In the genomic region with DNA sequence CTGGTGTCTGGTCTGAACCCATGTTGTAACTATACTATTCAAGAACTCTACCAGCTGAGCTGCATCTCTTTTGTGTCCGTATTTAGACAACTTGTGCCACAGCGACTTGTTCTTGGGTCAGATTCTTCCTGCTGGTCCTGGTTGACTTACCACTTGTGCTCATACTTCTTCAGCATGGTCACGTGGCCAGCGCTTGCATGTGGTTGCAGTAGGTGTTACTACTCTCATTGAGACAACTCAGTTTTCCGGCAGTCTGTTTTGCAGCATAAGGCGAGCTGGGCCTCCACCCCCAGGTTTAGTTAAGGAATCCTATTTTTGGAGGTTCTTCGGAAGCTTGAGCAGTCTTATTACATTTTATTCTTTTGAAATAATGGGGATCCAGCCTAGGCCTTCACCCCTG, we compare ENCODE assay signal across 14 mouse cellular contexts. TPM values are rescaled to one million over a fixed set of nuclear protein-coding genes. Genes with fewer than 3 reads are reported as not detected.
DNase-seq lines count a peak whose midpoint lies in the region; ATAC-seq lines count a peak whose summit lies in the region.
"Had no signal": no experiment of that assay in that cellular context is flagged by ENCODE, and none has a peak within 500 bp of the region (broad histone marks: within the 10 kb centered on the region; RNA-seq: fewer than 3 reads in every experiment).

No protein-coding gene starts in this region.

- H3K9ac ChIP-seq in kidney, embryonic 15.5 days: no peak overlapping the region
- H3K9ac ChIP-seq: heart, embryonic 13.5 days; liver, embryonic 13.5 days had no signal

- H3K4me3 ChIP-seq in kidney, embryonic 15.5 days (replicated peaks): no peak overlapping the region
- H3K4me3 ChIP-seq: embryonic facial prominence, embryonic 10.5 days; heart, embryonic 13.5 days; liver, embryonic 13.5 days had no signal

- no peaks in the 10 kb centered on the region for H3K27me3 ChIP-seq in kidney, embryonic 15.5 days
- H3K27me3 ChIP-seq: heart, embryonic 13.5 days; liver, embryonic 13.5 days had no signal

- no peaks in the 10 kb centered on the region for H3K4me1 ChIP-seq in kidney, embryonic 15.5 days
- H3K4me1 ChIP-seq: embryonic facial prominence, embryonic 10.5 days; heart, embryonic 13.5 days; liver, embryonic 13.5 days had no signal

- 95% methylated on average over 7 of the region's 7 CpGs for WGBS in kidney, embryonic 15.5 days

- no peak overlapping the region for H3K27ac ChIP-seq in kidney, embryonic 15.5 days
- H3K27ac ChIP-seq: embryonic facial prominence, embryonic 10.5 days; heart, embryonic 13.5 days; liver, embryonic 13.5 days had no signal

- H3K36me3 ChIP-seq in kidney, embryonic 15.5 days: peaks cover 77% of the 10 kb centered on the region

- H3K9me3 ChIP-seq in kidney, embryonic 15.5 days (replicated peaks): no peaks in the 10 kb centered on the region
- H3K9me3 ChIP-seq: embryonic facial prominence, embryonic 10.5 days; heart, embryonic 13.5 days; liver, embryonic 13.5 days had no signal

- intact Hi-C loops in left cerebral cortex, postnatal 4 days (cut with DNase I): no loop called here

- ATAC-seq in granulocyte monocyte progenitor cell, adult 5-6 weeks (replicated peaks; ENCODE audit: poor library complexity, severe bottlenecking): no peak
- no peak for ATAC-seq in kidney, embryonic 15.5 days (replicated peaks; ENCODE audit: low FRiP score)
- ATAC-seq: intestine, embryonic 16.5 days had no signal

- no peak overlapping the region for H3K4me2 ChIP-seq in kidney, embryonic 15.5 days
- H3K4me2 ChIP-seq: heart, embryonic 13.5 days; liver, embryonic 13.5 days had no signal

- peak; percentile 37 for DNase-seq in left cerebral cortex, adult 11 months (ENCODE audit: low spot score)
- DNase-seq in left cerebral cortex, postnatal 4 days: no peak
- peak; percentile 39 for DNase-seq in ZHBTc4 (ENCODE audit: low read depth, low spot score)
- peak; percentile 78 for DNase-seq in layer of hippocampus, adult 9-11 months
- DNase-seq in right cerebral cortex, postnatal 14 days: peak; percentile 53
- no peak for DNase-seq in kidney, postnatal 25 days
- DNase-seq: gastrocnemius, postnatal 14 days; liver, embryonic 13.5 days; thymus, postnatal 36 days had no signal

RNA-seq across cellular contexts. Expression of a gene that starts 10.8 kb away (rescaled TPM):
- total RNA-seq in left cerebral cortex, postnatal 4 days (2021): 100 to 1,000 TPM; 192 to 198 TPM
- total RNA-seq in granulocyte monocyte progenitor cell, adult 5-6 weeks (2014; fragmentation: Nextera tagmentation): 54.4 and 78.4 TPM in 2 replicates
- 23.3 and 26.8 TPM in 2 replicates for total RNA-seq in granulocyte monocyte progenitor cell, adult 5-6 weeks (2017)
- 194 and 198 TPM in 2 replicates for polyA plus RNA-seq in kidney, embryonic 15.5 days (2015; fragmentation: Nextera tagmentation; extraction: Ambion mirVana)

RNA-seq across cellular contexts. Expression of a gene that starts 17.6 kb away (rescaled TPM):
- 10 to 100 TPM; 11.6 to 11.9 TPM for total RNA-seq in left cerebral cortex, postnatal 4 days (2021)
- total RNA-seq in granulocyte monocyte progenitor cell, adult 5-6 weeks (2014; fragmentation: Nextera tagmentation): not detected in 2 replicates
- not detected in 2 replicates for total RNA-seq in granulocyte monocyte progenitor cell, adult 5-6 weeks (2017)
- 21.1 and 21.5 TPM in 2 replicates for polyA plus RNA-seq in kidney, embryonic 15.5 days (2015; fragmentation: Nextera tagmentation; extraction: Ambion mirVana)

RNA-seq across cellular contexts. Expression of a gene that starts 40.8 kb away (rescaled TPM):
- total RNA-seq in left cerebral cortex, postnatal 4 days (2021): 1 to 10 TPM; 5.7 to 6.1 TPM
- total RNA-seq in granulocyte monocyte progenitor cell, adult 5-6 weeks (2014; fragmentation: Nextera tagmentation): 8.5 and 12.7 TPM in 2 replicates
- total RNA-seq in granulocyte monocyte progenitor cell, adult 5-6 weeks (2017): 5.7 and 6.1 TPM in 2 replicates
- polyA plus RNA-seq in kidney, embryonic 15.5 days (2015; fragmentation: Nextera tagmentation; extraction: Ambion mirVana): 11.2 and 12.1 TPM in 2 replicates

RNA-seq across cellular contexts. Expression of a gene that starts 41.1 kb away (rescaled TPM):
- total RNA-seq in left cerebral cortex, postnatal 4 days (2021): 1 to 10 TPM in 1 of 2 experiments, under 1 TPM in 1; 0.89 to 1.0 TPM
- total RNA-seq in granulocyte monocyte progenitor cell, adult 5-6 weeks (2014; fragmentation: Nextera tagmentation): not detected in 2 replicates
- total RNA-seq in granulocyte monocyte progenitor cell, adult 5-6 weeks (2017): not detected in 2 replicates
- 0.96 and 1.1 TPM in 2 replicates for polyA plus RNA-seq in kidney, embryonic 15.5 days (2015; fragmentation: Nextera tagmentation; extraction: Ambion mirVana)
- polyA plus RNA-seq: liver, embryonic 13.5 days had no signal

RNA-seq across cellular contexts. Expression of a gene that starts 59.8 kb away (rescaled TPM):
- total RNA-seq in left cerebral cortex, postnatal 4 days (2021): 100 to 1,000 TPM; 112 to 115 TPM
- 164 and 178 TPM in 2 replicates for total RNA-seq in granulocyte monocyte progenitor cell, adult 5-6 weeks (2014; fragmentation: Nextera tagmentation)
- total RNA-seq in granulocyte monocyte progenitor cell, adult 5-6 weeks (2017): 186 and 197 TPM in 2 replicates
- 209 and 219 TPM in 2 replicates for polyA plus RNA-seq in kidney, embryonic 15.5 days (2015; fragmentation: Nextera tagmentation; extraction: Ambion mirVana)

Comparison
In these comparisons a context has a peak if more than half of its experiments do, and no peak if none do; other contexts are left out.
1. DNase-seq: peak in left cerebral cortex, adult 11 months (single experiment), ZHBTc4 (single experiment), layer of hippocampus, adult 9-11 months (single experiment) and right cerebral cortex, postnatal 14 days (single experiment); none in left cerebral cortex, postnatal 4 days (single experiment) and kidney, postnatal 25 days (0 of 2).
2. RNA of a gene that starts 17.6 kb away (total RNA-seq): 11.6 to 11.9 TPM in left cerebral cortex, postnatal 4 days; not detected in granulocyte monocyte progenitor cell, adult 5-6 weeks; every median in the first group is over 10 times any median in the second.